Mouse (Mus musculus) layer of hippocampus, postnatal 10 days (tissue): ENCODE results near the gene 1700034J05Rik. TPM values are rescaled to one million over a fixed set of nuclear protein-coding genes. Genes with fewer than 3 reads are reported as not detected.

ENCODE experiments used
- DNase-seq, 2 experiments: peaks; one replicate each; pipeline ENCODE4 v3.0.0; 2021; ENCODE audit warnings: low spot score in 2 of 2
- total RNA-seq, 2 experiments: library from RNA; stranded (reverse); gene quantifications; 2 replicates each; pipeline ENCODE4 v1.2.3; 2021

1700034J05Rik gene
- total RNA-seq, 2 experiments from 2014 or later, result not detected

DNA sequence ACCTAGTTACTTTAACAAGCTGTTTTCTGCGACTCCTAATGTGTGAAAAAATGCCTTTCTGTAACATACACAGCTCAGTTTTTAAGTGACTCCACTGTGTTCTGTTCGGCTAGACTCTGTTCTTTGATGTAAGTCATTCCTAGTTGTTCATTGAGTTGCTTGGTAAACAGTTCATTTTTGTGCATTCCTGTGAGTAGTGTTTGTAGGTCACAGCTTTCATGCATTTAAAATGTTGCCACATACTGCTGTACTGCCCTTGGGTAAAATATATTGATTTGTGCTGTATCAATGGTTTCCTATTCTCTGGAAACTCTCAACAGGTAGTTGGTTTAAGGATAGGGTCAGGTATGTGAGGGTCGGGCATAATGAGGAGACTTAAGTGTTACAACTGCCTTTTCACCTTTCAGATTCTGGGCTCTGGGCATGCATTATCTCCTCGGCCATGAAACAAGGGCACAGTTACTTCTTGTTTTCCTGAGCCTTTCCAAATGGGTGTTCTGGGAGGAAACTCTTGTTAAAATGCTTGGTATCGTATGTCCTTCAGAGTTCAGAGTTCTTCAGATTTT is 27.7 kb downstream of the 1700034J05Rik start:
- DNase-seq, result no peak

DNA sequence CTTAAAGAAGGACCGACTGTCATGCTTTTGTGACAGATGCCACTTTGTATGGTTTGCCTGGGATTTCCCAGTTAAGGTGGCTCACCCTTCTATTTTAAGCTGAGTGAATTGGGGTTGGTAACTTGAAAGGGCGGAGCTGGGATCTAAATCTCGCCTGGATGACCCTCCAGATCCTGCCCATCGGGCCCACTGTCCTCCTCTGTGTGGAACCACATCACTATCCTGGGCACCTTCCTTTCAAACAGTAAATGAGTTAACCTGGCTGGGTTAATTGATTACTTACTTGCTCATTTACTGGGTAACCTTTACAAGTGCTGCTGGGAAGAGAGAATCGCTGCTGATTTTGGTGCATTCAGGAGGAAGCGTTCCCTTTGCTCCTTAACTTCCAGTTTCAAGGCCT is 35.9 kb downstream of the 1700034J05Rik start:
- DNase-seq, result no peak

DNA sequence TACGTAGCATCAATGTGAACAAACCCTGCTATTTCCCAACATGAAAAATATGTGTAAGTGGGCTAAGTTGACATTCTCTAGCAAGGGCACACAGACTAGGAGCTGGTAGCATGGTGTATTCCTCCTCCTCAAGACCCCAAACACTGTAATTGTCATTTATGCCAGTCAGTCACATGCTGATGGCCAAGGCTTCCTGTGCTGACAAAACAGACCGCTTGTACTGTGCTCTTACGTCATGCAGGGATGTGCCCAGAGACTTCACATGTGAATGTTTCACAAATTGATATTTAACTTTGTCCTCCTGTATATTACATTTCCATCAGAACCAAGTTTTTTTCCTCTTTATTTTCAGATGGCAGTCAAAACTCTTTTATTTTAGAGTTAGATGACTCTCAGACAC is 36.8 kb downstream of the 1700034J05Rik start:
- DNase-seq, result no peak

DNA sequence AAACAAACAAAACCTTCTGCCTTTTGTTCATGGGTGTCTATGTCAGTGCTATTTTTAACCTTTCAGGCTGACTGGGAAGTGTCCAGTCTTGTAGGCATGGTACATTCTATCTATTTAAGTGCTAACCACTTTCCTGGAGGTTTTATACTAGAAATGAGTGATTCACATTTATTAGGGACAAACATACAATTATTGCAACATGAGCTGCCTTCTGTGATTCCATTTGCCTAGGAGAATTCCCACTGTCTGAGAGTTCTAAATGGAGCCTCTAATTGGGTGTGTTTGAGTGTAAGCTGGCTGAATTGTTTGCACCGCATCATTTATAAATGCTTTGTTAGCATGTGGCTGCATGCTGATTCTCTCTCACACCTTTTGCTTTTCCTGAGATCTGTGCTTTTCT is 38.4 kb downstream of the 1700034J05Rik start:
- DNase-seq, result no peak

DNA sequence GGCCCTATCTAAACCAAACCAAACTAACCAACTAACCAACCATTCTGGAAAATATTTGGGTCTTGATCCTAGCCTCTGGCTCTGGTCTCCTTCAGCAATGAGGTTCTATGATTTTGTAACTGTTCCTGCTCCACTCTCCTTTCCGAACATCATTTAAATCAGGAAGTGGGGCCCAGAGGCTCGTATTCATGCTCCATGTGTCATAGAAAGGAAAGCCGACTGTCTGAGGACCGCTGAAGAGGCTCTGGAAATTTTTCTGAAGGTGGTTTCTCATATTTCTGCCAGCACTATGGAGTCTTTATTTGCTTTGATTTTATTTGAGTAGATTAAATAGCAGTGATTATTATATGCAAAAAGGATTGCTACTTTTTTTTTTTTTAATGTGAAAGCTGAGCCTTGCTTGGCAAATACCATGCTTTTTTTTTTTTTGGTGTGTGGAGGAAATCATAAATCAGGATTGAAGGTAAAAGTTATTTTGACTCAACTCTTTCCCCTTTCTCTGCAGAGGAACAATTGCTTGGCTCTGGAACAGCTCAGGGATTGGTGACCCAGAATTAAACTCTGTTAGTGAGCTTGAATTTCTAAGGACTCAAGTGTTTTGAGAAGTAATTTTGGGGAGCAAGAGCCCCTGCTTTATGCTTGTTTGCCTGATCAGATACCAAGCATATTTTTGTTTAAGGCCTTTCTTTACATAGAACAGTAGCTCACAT is 40.6 kb downstream of the 1700034J05Rik start:
- no peak for DNase-seq

DNA sequence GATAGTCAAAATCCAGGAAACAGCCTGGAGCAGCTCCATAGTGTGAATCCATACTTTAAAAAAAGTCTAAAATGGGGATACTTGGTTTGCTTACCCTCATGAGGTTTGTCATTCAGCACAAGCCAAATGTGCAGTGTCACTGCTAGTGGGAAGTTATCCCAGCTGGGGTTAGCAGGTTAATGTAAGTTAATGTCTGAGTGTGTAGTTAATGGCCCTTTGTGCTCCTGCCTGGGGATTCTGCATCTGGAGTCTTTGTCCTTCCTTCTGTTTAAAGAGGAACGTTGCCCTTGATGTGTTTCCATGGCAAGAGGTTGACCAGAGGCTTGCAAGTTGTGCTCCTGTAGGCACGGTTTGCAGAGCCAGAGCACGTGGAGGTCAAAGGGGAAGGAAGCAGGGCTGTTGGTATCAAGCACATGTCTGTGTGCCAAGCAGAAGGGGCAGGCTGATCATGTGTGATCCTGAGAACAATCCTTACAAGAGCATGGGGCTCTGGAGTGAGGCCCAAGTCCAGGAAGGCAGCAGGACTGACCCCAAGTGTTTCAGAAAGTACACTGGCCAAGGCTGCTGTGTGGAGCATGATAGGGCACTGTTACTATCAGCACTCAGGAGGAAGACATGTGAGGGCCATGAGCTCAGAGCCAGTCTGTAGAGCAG is 41.3 kb downstream of the 1700034J05Rik start:
- no peak for DNase-seq

DNA sequence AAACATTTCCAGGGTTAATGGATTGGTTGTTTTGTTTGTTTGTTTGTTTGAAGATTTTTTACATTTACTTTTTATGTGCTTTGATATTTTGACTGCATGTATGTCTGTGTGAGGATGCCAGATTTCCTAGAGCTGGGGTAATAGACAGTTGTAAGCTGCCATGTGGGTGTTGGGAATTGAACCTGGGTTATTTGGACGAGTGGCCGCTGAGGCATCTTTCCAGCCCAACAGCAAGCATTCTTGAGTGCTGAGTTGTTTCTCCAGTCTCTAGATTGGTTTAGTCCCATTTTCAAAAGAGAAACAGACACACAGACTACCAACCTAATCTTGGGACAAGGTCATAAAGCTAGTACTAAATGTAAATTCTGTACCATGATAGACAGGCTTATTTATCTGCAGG is 43.4 kb downstream of the 1700034J05Rik start:
- no peak for DNase-seq

DNA sequence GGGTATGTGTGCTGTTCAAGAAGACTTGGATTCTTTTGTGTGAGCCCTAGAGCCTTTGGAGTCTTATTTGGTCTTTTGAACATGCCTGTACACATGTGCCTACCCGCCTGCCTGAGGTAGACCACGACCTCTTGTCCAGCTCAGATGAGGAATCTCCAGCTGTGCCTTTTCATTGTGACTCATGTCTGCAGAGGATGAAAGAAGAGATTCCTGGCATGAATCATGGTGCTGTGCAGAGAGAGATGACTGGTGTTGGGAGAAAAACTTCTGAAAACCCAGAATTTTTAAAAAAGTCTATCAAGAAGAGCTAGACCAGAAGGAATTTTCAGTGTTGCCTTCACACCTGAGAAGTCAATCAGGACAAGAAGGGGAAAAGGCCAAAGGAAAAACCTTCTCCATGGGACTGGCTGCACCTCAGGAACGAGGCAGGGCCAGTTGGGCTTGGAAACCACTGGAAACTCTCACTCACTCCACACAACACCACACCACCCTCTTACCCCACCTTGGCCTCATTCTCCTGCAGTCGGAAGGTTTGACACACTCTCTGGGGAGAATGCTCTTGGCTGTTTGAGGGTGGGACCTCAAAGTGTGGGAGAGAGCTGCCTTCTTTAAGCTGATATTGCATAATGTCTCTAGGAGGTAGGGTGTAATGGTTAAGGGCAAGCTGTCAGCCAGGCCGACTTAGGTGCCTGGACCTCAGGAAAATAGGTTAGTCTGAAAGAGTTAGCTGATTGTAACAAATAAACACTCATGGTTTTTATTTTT is 44.3 kb downstream of the 1700034J05Rik start:
- DNase-seq, result no peak

DNA sequence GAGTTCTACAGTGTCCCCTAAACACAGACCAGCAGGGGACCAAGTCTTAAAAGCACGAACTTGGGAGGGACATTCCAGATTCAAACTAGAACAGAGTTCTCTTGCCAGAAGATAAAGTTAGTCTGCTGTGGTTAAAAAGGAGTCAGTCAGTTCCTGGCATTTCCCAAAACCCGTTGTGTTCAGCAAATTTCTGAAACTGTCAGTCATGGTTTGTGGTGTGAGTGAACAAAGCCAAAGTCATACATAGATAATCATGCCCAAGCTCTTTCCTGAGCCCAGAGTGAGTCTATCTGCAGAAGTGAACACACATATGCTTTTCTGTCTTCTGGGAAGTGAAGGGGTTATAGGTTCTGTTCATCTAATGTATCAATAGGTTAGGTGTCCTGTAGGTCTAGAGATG is 45.4 kb downstream of the 1700034J05Rik start:
- DNase-seq, result no peak

DNA sequence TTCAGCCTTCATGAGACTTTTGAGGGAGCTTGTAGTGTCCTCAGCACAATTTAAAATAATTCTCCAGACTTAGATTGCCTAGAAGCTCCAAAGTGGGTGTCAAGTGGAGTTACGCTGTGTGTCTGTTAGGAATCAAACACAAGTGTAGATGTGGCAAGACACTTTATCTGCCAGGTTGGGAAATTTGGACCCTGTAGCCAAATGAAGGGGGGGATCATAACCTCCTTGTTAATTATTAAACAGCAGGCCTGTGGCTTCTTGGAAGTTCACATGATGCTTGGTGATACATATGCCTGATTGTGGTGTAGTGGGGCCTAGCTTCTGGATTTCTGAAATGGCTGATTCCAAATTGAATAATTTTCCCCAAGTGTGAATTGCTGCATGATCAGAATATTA is 46.4 kb downstream of the 1700034J05Rik start:
- no peak for DNase-seq

DNA sequence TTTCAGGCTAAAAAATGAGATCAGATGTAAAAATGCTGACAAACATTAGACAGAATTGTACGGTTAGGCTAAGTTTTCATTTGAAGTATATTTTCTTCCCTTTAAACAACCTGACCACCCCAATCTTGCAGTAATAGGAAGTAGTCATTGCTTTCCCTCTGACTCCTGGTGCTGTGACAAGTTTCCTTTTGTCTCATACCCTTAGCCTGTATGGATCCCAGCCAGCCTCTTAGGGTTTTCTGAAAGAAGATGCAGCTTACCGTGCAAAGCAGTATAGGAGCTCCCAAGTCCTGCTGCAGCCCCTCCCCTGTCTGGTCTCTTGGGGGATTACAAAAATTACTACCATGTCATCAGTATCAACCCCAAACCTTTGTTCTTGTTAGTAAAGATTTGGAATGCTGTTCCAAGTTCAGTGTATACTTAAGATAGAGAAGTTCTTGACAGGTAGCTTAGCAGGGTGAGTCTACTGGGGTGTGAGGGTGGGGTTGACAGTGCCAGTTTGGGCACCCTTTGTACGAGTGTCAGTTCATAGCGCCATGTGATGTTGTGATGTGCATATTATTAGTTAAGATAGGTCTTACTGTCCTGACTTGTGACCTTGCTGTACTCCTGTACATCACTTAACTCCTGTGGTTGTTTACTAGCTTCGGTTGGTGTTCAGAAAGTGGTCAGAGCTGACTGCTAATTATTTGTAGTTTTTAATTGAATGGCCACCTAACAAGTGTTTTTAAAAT is 47.0 kb downstream of the 1700034J05Rik start:
- DNase-seq, result no peak

DNA sequence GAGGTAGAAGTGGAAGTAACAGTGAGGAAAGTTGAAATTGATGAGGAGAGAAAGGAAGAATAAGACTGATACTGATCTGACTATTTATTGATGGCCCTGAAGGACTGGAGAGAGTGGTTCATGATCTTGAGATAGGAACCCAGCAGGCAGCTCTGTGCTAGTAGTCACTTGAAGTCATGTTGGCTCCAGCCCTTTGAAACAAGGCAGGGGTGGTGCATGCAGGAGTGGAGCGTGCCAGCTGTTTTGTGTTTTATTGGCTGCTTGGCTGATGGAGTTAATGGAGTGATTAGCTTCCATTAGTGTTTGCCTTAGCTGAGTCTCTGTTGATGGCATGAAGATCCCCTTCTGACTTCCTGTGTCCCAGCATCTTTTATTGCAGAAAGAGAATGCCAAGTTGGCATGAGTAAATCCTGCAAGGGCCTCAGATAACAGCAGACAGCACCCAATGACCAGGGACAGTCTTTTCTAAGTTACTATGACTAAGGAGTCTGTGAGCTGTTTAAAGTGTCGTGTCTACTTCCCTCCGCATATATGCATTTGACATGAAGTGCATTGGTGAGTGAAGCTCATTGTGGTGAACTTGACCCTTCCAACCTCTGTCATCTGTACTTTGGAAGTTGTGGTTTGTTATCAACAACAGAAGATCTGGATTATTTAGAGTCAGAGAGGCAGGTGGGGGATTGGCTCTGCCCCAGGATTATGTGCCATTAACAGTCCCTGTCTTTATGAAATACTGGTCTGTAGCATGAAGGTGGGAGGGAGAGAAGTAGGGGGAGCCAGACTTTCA is 48.0 kb downstream of the 1700034J05Rik start:
- no peak for DNase-seq

DNA sequence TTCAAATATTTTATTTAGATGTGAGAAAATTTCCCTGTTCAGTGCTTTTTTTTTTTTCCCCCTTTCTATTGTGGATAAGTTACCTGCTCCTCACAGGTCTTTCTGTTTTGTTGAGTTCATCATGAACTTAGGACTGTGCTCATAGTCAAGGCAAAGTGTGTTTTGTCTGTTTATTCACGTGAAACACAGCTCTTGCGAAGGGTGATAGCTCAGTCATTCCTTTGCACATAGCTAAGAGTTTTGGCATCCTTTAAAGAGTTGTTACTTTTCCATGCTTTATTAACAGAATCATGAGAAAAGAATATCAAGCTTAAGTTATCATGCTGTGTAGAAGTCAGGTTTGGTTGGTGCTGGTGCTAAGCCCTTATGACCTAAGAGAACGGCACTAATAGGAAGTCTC is 49.5 kb downstream of the 1700034J05Rik start:
- no peak for DNase-seq

DNA sequence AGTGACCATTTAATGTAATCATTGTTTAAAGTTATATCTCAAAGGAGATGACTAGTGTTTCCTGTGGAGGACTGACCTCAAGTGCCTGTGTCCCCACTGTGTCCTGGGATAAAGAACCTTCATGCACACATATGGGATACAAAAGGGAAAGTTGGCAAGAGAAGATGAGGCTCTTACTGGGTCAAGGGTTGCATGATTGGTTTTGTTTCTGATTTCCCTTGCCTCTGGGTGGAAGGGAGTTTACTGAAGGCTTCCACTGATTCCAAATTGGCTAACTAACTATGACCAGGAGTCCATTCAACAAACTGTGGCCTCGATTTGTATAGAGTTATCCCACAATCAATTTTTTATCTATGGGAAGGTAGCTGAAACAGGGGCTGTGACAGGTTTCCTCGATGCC is 50.6 kb downstream of the 1700034J05Rik start:
- no peak for DNase-seq

DNA sequence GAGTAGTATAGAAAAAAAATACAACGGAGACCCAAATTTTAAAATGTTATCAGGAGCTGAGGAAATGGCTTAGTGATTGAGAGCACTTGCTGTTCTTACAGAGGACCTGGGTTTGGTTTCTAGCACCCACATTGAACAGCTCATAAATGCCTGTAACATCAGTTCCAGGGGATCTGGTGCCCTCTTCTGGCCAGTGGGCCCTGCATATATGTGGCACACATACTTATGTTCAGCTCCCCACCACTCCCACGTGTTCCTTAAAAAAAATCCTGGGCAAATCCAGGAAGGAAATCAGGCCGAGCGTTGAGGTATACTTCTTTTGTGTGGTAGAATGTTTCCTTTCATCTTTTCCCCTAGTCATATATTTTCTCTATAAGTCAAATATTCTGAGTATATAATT is 52.3 kb downstream of the 1700034J05Rik start:
- no peak for DNase-seq

Other genes starting within 250 kb of the 1700034J05Rik start
- gene Stk38l, start 229.4 kb downstream of the 1700034J05Rik start, total RNA-seq, result 10 to 100 TPM; 19.2 to 22.9 TPM
- gene Arntl2, start 158.4 kb downstream of the 1700034J05Rik start, total RNA-seq, result 10 to 100 TPM in 1 of 2 experiments, 1 to 10 TPM in 1; 9.8 to 14.1 TPM
- gene Smco2, start 104.3 kb downstream of the 1700034J05Rik start, total RNA-seq, result not detected
- gene Ppfibp1, start 65.9 kb downstream of the 1700034J05Rik start, total RNA-seq, result 10 to 100 TPM; 56.5 to 64.7 TPM
- 1 to 10 TPM; 2.5 to 2.8 TPM for gene Rep15, start 78.2 kb upstream of the 1700034J05Rik start, total RNA-seq
- gene Mrps35, start 88.3 kb upstream of the 1700034J05Rik start, total RNA-seq, result 10 to 100 TPM; 43.5 to 50.7 TPM
- under 1 TPM in 1 of 2 experiments, not detected in 1; 0.87 TPM for gene Mansc4, start 132.6 kb upstream of the 1700034J05Rik start, total RNA-seq
- 10 to 100 TPM; 23.5 to 25.7 TPM for gene Klhl42, start 137.0 kb upstream of the 1700034J05Rik start, total RNA-seq